ENCODE assay signal across 7 mouse cellular contexts in the genomic region with DNA sequence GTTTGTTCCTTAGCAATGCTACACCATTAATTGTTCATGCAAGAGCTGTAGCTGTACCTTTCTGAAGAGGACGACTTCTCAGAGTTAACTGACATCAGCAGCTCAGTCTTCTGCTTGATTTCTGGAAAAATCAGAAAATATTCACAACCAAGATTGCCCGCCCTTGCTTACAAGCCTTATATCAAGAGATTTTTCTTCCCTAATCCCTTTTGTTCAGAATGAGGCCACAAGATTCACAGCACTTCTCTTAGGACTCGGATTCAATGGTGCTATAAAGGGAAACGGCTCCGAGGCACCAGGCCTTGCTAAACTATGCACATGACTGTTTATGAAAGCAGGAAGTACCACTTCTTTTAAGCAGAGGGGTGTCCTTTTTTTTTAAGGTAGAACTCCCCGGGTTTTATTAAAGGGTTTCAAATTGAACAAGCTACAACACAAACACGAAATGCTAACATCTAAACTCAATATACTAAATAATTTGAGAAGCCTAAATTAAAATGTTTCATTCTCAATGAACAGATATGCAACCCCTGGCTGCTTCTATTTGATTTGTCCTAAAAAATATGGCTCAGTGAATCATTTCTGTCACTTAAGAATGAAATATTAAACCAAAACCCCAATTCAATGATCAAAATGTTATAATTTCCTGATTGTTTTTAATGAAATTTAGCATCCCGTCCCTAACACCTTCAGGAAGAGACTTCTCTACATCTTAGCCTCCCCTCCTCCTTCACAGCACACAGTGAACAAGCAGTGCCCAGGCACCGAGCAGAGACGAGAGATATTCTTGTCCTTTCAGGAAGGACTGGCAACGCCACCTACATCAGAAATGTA.
A peak's percentile ranks its signal among the peaks of the same experiment; 100 is the strongest.
DNase-seq lines count a peak whose midpoint lies in the region; ATAC-seq lines count a peak whose summit lies in the region.

No protein-coding gene starts in this region.

- H3K4me3 ChIP-seq in hindbrain, embryonic 13.5 days: peak overlapping the region; percentile 52

- DNase-seq in cerebellum, adult 9-10 months: peak; percentile 87
- DNase-seq in forelimb bud, embryonic 11.5 days (ENCODE audit: low read depth, low spot score): peak; percentile 62
- DNase-seq in layer of hippocampus, postnatal 14 days (ENCODE audit: low spot score in 2 of 2): peak; percentile 44 to 73
- DNase-seq in lung, postnatal 10 days: peak; percentile 60
- peak; percentile 86 for DNase-seq in retina, postnatal 1 day

- H3K27ac ChIP-seq in hindbrain, embryonic 13.5 days: peak overlapping the region; percentile 88

- no peaks in the 10 kb centered on the region for H3K9me3 ChIP-seq in hindbrain, embryonic 13.5 days

- H3K9ac ChIP-seq in hindbrain, embryonic 13.5 days: peak overlapping the region; percentile 75

- no peaks in the 10 kb centered on the region for H3K36me3 ChIP-seq in hindbrain, embryonic 13.5 days

- H3K27me3 ChIP-seq in hindbrain, embryonic 13.5 days: no peaks in the 10 kb centered on the region

- H3K4me2 ChIP-seq in hindbrain, embryonic 13.5 days: peak overlapping the region; percentile 63

- WGBS in hindbrain, embryonic 13.5 days: 22% methylated on average over 11 of the region's 11 CpGs

- ATAC-seq in activated CD4-positive, CD25-positive, alpha-beta regulatory T cell, adult 4 months: peak; percentile 80
- peak; percentile 86 for ATAC-seq in hindbrain, embryonic 13.5 days (ENCODE audit: low FRiP score)

- H3K4me1 ChIP-seq in hindbrain, embryonic 13.5 days (replicated peaks): peaks cover 17% of the 10 kb centered on the region

Comparison
In these comparisons a context has a peak if more than half of its experiments do, and no peak if none do; other contexts are left out.
1. Peak in every context shown above with its lines: DNase-seq, ATAC-seq, H3K4me3 ChIP-seq and H3K27ac ChIP-seq.